Mouse (Mus musculus): Measurements from ENCODE around the gene Thoc7.

The Thoc7 gene

GRCm38 (mm10) chr14:13933290-13934051 is 28.2 kb downstream of the Thoc7 start:
- DNase-seq (ENCODE audit: low spot score), result no peak

- peak; percentile 55 for DNase-seq (ENCODE audit: low spot score)
Observed at GRCm38 (mm10) chr14:13917630-13918029, 44.0 kb downstream of the Thoc7 start.

GRCm38 (mm10) chr14:13917208-13917607 is 44.4 kb downstream of the Thoc7 start:
- no peak for DNase-seq (ENCODE audit: low spot score)

- no peak for DNase-seq (ENCODE audit: low spot score)
Observed at GRCm38 (mm10) chr14:13915207-13915606, 46.4 kb downstream of the Thoc7 start.

- DNase-seq (ENCODE audit: low spot score), result no peak
Observed at GRCm38 (mm10) chr14:13914387-13915082, 47.1 kb downstream of the Thoc7 start, which contains the start of gene Gm281. Gene Gm281, minus strand, starts transcription at chr14:13914478.

- no peak for DNase-seq (ENCODE audit: low spot score)
Observed at GRCm38 (mm10) chr14:13910148-13910547, 51.5 kb downstream of the Thoc7 start.

- no peak for DNase-seq (ENCODE audit: low spot score)
Observed at GRCm38 (mm10) chr14:13907145-13907544, 54.5 kb downstream of the Thoc7 start.

- DNase-seq (ENCODE audit: low spot score), result no peak
Observed at GRCm38 (mm10) chr14:13906461-13906860, 55.2 kb downstream of the Thoc7 start.

GRCm38 (mm10) chr14:13901611-13902067 is 60.0 kb downstream of the Thoc7 start:
- peak; percentile 79 for DNase-seq (ENCODE audit: low spot score)
